Mouse (Mus musculus) embryonic facial prominence, embryonic 15.5 days (tissue): ENCODE measurements around the gene Apobec2. TPM values are rescaled to one million over a fixed set of nuclear protein-coding genes. Genes with fewer than 3 reads are reported as not detected.
A peak's percentile ranks its signal among the peaks of the same experiment; 100 is the strongest.
"Not testable (repeated sequence)": the region's sequence is repeated elsewhere in the genome, so short reads cannot be mapped to it uniquely, and the experiment has no call there.

ENCODE experiments used
- ATAC-seq: fragments of 200-750 bp; cut with Nextera tagmentation; 2 replicates; pipeline ENCODE4 v1.8.0; 2017; ENCODE audit warnings: low read depth, moderate TSS enrichment; ENCODE audit not compliant: insufficient number of reproducible peaks, low FRiP score, low TSS enrichment
- H3K27ac ChIP-seq: fragments of 300-500 bp; sonication (generic); replicated peaks from 2 replicates; pipeline ENCODE4 v1.5.1; 2015; ENCODE audit warnings: mild to moderate bottlenecking, inconsistent platforms
- H3K27me3 ChIP-seq: fragments of 300-500 bp; sonication (generic); 2 replicates; pipeline ENCODE4 v1.6.1; 2015; ENCODE audit warnings: inconsistent platforms
- H3K36me3 ChIP-seq: fragments of 300-500 bp; sonication (generic); 2 replicates; pipeline ENCODE4 v1.6.1; 2015; ENCODE audit warnings: mild to moderate bottlenecking, inconsistent platforms
- H3K4me1 ChIP-seq: fragments of 300-500 bp; sonication (generic); 2 replicates; pipeline ENCODE4 v1.6.1; 2015; ENCODE audit warnings: inconsistent platforms
- H3K4me2 ChIP-seq: fragments of 300-500 bp; sonication (generic); replicated peaks from 2 replicates; pipeline ENCODE4 v1.6.1; 2015; ENCODE audit warnings: mild to moderate bottlenecking, inconsistent platforms
- H3K4me3 ChIP-seq: fragments of 300-500 bp; sonication (generic); replicated peaks from 2 replicates; pipeline ENCODE4 v1.5.1; 2015; ENCODE audit warnings: mild to moderate bottlenecking, inconsistent platforms
- H3K9ac ChIP-seq: fragments of 300-500 bp; sonication (generic); 2 replicates; pipeline ENCODE4 v1.6.1; 2015; ENCODE audit warnings: inconsistent platforms
- H3K9me3 ChIP-seq: fragments of 300-500 bp; sonication (generic); replicated peaks from 2 replicates; pipeline ENCODE4 v1.6.1; 2016; ENCODE audit warnings: inconsistent platforms
- WGBS: fragments of 180-500 bp; shearing (Covaris S2); methylation state at CpG from one replicate; pipeline ENCODE4 v1.1.7; 2015; 5-methylcytosine and 5-hydroxymethylcytosine counted together
- polyA plus RNA-seq: library from polyadenylated mRNA; unstranded; fragments of >200 nt; fragmentation: Nextera tagmentation; extraction: Ambion mirVana; gene quantifications from 2 replicates; pipeline ENCODE4 v1.2.1, GENCODE M21; 2015

Apobec2 gene
- polyA plus RNA-seq = 25.7 and 38.4 TPM in 2 replicates

DNA sequence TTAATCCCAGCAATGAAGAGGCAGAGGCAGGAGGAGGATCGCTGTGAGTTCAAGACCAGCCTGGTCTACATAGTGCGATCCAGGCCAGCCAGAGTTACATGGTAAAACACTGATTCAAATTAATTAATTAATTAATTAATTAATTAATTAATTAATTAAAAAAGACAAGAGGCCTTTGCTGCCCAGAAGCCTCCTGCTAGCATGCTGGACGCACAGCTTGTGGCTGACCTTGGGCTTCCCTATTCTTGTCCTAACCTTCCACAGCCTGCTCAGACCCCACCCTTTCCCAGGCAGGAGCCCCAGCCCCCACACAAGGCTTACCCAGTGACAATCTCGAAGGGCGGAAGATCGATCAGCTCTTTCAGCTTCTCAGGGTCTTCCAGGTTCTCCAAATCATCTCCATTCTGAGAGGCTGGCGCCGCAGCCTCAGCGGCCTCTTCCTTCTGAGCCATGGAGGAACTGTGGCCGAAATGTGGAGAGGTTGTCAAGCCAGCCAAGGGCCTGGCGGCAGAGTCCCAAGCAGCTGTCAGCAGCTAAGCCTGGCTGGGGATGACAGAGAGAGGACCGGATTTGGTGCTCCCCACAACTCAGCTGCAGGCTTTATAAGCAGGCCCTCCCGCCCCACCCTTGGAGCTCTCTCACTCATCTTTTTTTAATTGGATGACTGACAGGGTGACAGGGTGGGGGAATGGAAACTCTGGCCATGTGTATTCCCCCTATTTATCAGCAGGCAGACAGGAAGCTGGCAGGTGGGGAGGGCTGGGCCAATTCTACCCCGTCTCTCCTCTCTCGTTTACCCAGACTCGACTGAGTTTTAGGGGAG lies at the start of gene Apobec2:
TSS of gene Apobec2 (minus strand) at position 773 of the 823 bp plus-strand sequence.
- peaks cover 29% of the 10 kb centered on the region for H3K4me1 ChIP-seq
- H3K27ac ChIP-seq = 0 out of 2 replicates have a peak within 1 kb of the TSS, but pooled peaks have one; percentile 55

GRCm38 (mm10) chr17:48479952-48480351 lies 47.2 kb upstream of the Apobec2 start:
- WGBS = 76% methylated on average over 10 of the region's 10 CpGs
- no peak overlapping the region for H3K4me3 ChIP-seq
- no peaks in the 10 kb centered on the region for H3K9me3 ChIP-seq
- no peak overlapping the region for H3K27ac ChIP-seq
- H3K9ac ChIP-seq = no peak overlapping the region
- no peak overlapping the region for H3K4me2 ChIP-seq
- no peak for ATAC-seq
- H3K36me3 ChIP-seq = no peaks in the 10 kb centered on the region
- no peaks in the 10 kb centered on the region for H3K27me3 ChIP-seq
- H3K4me1 ChIP-seq = no peaks in the 10 kb centered on the region

More for the DNA sequence above, at the start of gene Apobec2:
- Histone ChIP-seq H3K27me3 (no peaks in the 10 kb centered on the region), H3K9ac (no peak within 1 kb of the TSS), H3K36me3 (no peaks in the 10 kb centered on the region), H3K9me3 (no peaks in the 10 kb centered on the region), H3K4me3 (peak within 1 kb of the TSS; percentile 2; the same call in 1 of the 2 replicates), H3K4me2 (no peak within 1 kb of the TSS)
- 59% methylated on average over 16 of the region's 16 CpGs for WGBS
- ATAC-seq = 0 out of 2 replicates have a peak, but pooled peaks have one; percentile 40

- no peaks in the 10 kb centered on the region for H3K27me3 ChIP-seq
- no peak overlapping the region for H3K9ac ChIP-seq
- H3K27ac ChIP-seq = no peak overlapping the region
- no peaks in the 10 kb centered on the region for H3K4me1 ChIP-seq
- H3K4me3 ChIP-seq = no peak overlapping the region
- H3K36me3 ChIP-seq = no peaks in the 10 kb centered on the region
- no peaks in the 10 kb centered on the region for H3K9me3 ChIP-seq
- ATAC-seq = no peak
- WGBS = 78% methylated on average over 8 of the region's 8 CpGs
- no peak overlapping the region for H3K4me2 ChIP-seq
Observed at GRCm38 (mm10) chr17:48475444-48475843, 42.7 kb upstream of the Apobec2 start.

DNA sequence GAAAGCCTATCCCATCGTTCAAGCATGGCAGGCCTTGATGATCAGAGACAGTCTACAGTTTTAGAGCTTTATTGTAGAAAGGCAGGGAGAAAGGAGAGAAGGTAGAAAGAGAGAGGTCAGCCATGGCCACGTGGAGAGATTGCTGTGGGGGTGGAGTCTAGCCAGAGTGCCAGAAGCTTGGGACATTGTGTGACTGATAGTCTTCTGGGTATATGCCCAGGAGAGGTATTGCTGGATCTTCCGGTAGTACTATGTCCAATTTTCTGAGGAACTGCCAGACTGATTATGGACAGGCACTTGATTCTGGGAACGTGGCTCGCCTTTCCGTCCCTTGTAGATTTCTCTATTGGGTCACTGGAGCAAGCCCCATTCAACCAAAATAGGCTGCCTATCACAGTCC lies 41.6 kb upstream of the Apobec2 start:
- H3K27me3 ChIP-seq, ATAC-seq, H3K36me3 ChIP-seq, H3K9ac ChIP-seq, H3K9me3 ChIP-seq, H3K4me1 ChIP-seq, H3K4me3 ChIP-seq, H3K27ac ChIP-seq, H3K4me2 ChIP-seq: not testable (repeated sequence)
- WGBS = 89% methylated on average over 6 of the region's 6 CpGs

DNA sequence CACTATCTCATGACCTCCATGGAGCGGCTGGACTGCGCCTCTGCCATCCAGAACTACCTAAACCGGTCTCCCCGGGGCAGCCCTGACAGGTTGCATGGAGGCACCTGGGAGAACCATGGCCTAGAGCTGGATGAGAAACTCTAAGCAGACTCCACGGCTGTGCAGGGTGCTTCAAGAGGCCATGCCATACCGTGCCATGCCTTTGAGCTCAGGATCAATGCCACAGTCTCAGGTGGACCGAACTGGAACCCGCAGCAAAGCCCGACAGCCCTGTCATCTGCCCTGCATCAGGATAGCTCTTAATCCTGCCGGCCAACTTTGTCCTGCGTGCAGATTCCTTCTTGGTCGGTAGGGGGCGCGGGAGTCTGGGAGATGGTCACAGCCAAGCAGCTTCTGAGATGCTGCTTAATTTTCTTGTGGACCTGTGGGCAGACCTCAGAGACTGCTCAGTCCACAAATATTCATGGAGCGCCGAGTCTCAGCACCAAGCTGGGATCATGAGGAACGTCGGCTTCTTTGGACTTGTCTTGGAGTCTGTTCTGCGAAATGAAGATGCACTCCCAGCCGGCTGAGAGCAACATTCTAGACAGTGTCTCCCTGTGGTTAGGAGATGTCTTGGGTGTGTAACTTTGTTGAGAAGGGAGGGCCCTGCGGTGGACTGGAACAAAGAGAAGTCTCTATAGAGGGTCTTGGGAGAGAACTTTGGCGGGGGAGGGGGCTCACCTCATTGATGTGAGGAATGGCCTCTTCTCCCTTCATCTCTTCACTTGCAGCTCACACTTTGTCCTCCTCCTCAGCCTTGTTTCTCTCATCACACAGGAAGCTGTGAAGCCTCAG lies 34.9 kb upstream of the Apobec2 start:
- Histone ChIP-seq H3K36me3 (no peaks in the 10 kb centered on the region), H3K4me1 (0 out of 2 replicates have a peak, but pooled peaks cover 5% of the 10 kb centered on the region), H3K9ac (no peak overlapping the region), H3K27ac (no peak overlapping the region), H3K9me3 (no peaks in the 10 kb centered on the region), H3K4me3 (0 out of 2 replicates have a peak overlapping the region, but pooled peaks have one; percentile 1), H3K27me3 (peaks cover 6% of the 10 kb centered on the region), H3K4me2 (peak overlapping the region; percentile 30)
- WGBS = 7% methylated on average over 22 of the region's 22 CpGs
- peak; percentile 51 for ATAC-seq

GRCm38 (mm10) chr17:48466769-48467394 lies 34.2 kb upstream of the Apobec2 start:
- H3K9ac ChIP-seq = no peak overlapping the region
- WGBS = 41% methylated on average over 22 of the region's 22 CpGs
- no peaks in the 10 kb centered on the region for H3K9me3 ChIP-seq
- peaks cover 6% of the 10 kb centered on the region for H3K27me3 ChIP-seq
- H3K4me2 ChIP-seq = peak overlapping the region; percentile 30
- no peaks in the 10 kb centered on the region for H3K36me3 ChIP-seq
- 0 out of 2 replicates have a peak, but pooled peaks cover 5% of the 10 kb centered on the region for H3K4me1 ChIP-seq
- no peak for ATAC-seq
- H3K4me3 ChIP-seq = 0 out of 2 replicates have a peak overlapping the region, but pooled peaks have one; percentile 1
- H3K27ac ChIP-seq = no peak overlapping the region

GRCm38 (mm10) chr17:48463391-48463790 lies 30.7 kb upstream of the Apobec2 start:
- Histone ChIP-seq H3K9ac (no peak overlapping the region), H3K27ac (no peak overlapping the region), H3K4me1 (0 out of 2 replicates have a peak, but pooled peaks cover 5% of the 10 kb centered on the region), H3K4me2 (no peak overlapping the region), H3K27me3 (peaks cover 6% of the 10 kb centered on the region), H3K9me3 (no peaks in the 10 kb centered on the region), H3K36me3 (no peaks in the 10 kb centered on the region), H3K4me3 (no peak overlapping the region)
- 91% methylated on average over 4 of the region's 4 CpGs for WGBS
- no peak for ATAC-seq

DNA sequence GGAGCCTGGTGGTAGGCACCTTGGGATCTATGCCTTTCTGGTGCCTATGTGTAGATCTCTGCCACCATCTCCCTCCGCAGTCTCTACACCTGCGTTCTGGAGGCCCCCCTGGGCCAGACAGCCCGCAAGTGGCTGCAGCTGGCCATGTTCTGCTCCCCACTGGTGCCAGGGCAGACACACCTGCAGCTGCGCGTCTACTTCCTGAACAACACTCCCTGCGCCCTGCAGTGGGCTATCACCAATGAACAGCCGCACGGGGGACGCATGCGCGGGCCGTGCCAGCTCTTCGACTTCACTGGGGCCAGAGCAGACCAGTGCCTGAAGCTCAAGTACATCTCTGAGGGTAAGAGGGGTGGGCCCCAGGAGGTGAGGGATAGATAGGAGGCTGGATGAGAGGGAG lies 29.4 kb upstream of the Apobec2 start:
- Histone ChIP-seq H3K36me3 (no peaks in the 10 kb centered on the region), H3K4me2 (no peak overlapping the region), H3K9me3 (no peaks in the 10 kb centered on the region), H3K27ac (no peak overlapping the region), H3K4me1 (0 out of 2 replicates have a peak, but pooled peaks cover 1% of the 10 kb centered on the region), H3K4me3 (no peak overlapping the region), H3K27me3 (peaks cover 2% of the 10 kb centered on the region), H3K9ac (no peak overlapping the region)
- 93% methylated on average over 13 of the region's 13 CpGs for WGBS
- ATAC-seq = no peak

GRCm38 (mm10) chr17:48457971-48458653 lies 25.4 kb upstream of the Apobec2 start:
- WGBS = 76% methylated on average over 13 of the region's 13 CpGs
- Histone ChIP-seq H3K27me3 (no peaks in the 10 kb centered on the region), H3K4me3 (no peak overlapping the region), H3K4me2 (no peak overlapping the region), H3K27ac (no peak overlapping the region), H3K4me1 (no peaks in the 10 kb centered on the region), H3K9ac (no peak overlapping the region), H3K9me3 (no peaks in the 10 kb centered on the region), H3K36me3 (no peaks in the 10 kb centered on the region)
- ATAC-seq = no peak

DNA sequence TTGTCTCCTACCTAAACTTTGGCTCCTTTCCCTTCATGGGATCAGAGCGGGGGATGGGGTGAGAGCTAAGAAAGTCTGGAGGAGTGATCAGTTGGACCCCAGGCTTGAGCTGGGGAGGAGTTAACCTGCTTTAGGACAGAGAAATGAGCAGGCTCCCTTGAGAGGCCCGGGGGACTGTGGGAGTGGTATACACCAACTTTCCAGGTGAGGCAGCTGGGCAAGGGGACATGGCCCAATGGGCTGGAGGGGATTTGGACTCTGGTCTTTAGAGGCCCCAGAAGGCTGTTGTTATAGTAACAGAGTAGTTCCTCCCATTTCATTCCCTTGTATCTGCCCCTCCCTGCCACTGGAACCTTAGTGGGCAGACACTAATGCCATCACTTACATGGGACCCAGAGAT lies 23.2 kb upstream of the Apobec2 start:
- Histone ChIP-seq H3K4me2 (no peak overlapping the region), H3K36me3 (no peaks in the 10 kb centered on the region), H3K27me3 (no peaks in the 10 kb centered on the region), H3K4me1 (no peaks in the 10 kb centered on the region), H3K9ac (no peak overlapping the region), H3K4me3 (no peak overlapping the region), H3K27ac (no peak overlapping the region), H3K9me3 (no peaks in the 10 kb centered on the region)
- ATAC-seq = no peak
- WGBS = 80% methylated on average over 2 of the region's 2 CpGs
